In genomic region chr9:104155100-104155715, GRCm38 (mm10) we compare ENCODE assay signal across 26 mouse cellular contexts. TPM values are rescaled to one million over a fixed set of nuclear protein-coding genes. Genes with fewer than 3 reads are reported as not detected.
DNase-seq lines count a peak whose midpoint lies in the region; ATAC-seq and TF ChIP-seq lines count a peak whose summit lies in the region.
"Had no signal": no experiment of that assay in that cellular context is flagged by ENCODE, and none has a peak within 500 bp of the region (broad histone marks: within the 10 kb centered on the region; RNA-seq: fewer than 3 reads in every experiment).

No protein-coding gene starts in this region.

- no peak overlapping the region for H3K4me2 ChIP-seq in forebrain, postnatal 0 days (ENCODE audit: low read depth)
- no peak overlapping the region for H3K4me2 ChIP-seq in forebrain, embryonic 15.5 days (replicated peaks)
- no peak overlapping the region for H3K4me2 ChIP-seq in kidney, embryonic 14.5 days (replicated peaks; ENCODE audit: low read depth, low read length)
- H3K4me2 ChIP-seq: heart, embryonic 15.5 days; hindbrain, embryonic 13.5 days; limb, embryonic 13.5 days; neural tube, embryonic 13.5 days had no signal

- TF ChIP-seq POLR2A in kidney, adult 2 months (IDR thresholded peaks at IDR 0.05; ENCODE audit: low read depth, low read length): no peak

- H3K9me3 ChIP-seq in forebrain, postnatal 0 days (ENCODE audit: low read length): no peaks in the 10 kb centered on the region
- no peaks in the 10 kb centered on the region for H3K9me3 ChIP-seq in forebrain, embryonic 15.5 days
- H3K9me3 ChIP-seq in kidney, embryonic 14.5 days (ENCODE audit: control insufficient read depth, low read length): no peaks in the 10 kb centered on the region
- H3K9me3 ChIP-seq: G1E; heart, embryonic 15.5 days; hindbrain, embryonic 13.5 days; limb, embryonic 13.5 days; neural tube, embryonic 13.5 days had no signal

- H3K4me3 ChIP-seq in forebrain, postnatal 0 days (ENCODE audit: low read depth, low read length): no peak overlapping the region
- H3K4me3 ChIP-seq in forebrain, embryonic 15.5 days: no peak overlapping the region
- no peak overlapping the region for H3K4me3 ChIP-seq in kidney, adult 2 months (ENCODE audit: insufficient read depth, low read depth, low read length)
- no peak overlapping the region for H3K4me3 ChIP-seq in kidney, embryonic 14.5 days (ENCODE audit: low read length)
- H3K4me3 ChIP-seq: erythroblast, embryonic 14.5 days; gastrocnemius, adult 2 months; heart, embryonic 15.5 days; hindbrain, embryonic 13.5 days; limb, embryonic 13.5 days; neural tube, embryonic 13.5 days had no signal

- peaks cover 92% of the 10 kb centered on the region for H3K36me3 ChIP-seq in forebrain, postnatal 0 days (ENCODE audit: insufficient read depth)
- H3K36me3 ChIP-seq in forebrain, embryonic 15.5 days: peaks cover 98% of the 10 kb centered on the region
- peaks cover 16% of the 10 kb centered on the region for H3K36me3 ChIP-seq in kidney, adult 2 months (ENCODE audit: control insufficient read depth, insufficient read depth, low read length)
- H3K36me3 ChIP-seq in kidney, embryonic 14.5 days (ENCODE audit: control insufficient read depth, insufficient read depth, low read length): peaks cover 92% of the 10 kb centered on the region

- 0 out of 2 replicates have a peak overlapping the region, but pooled peaks have one; percentile 21 for H3K27ac ChIP-seq in forebrain, postnatal 0 days (ENCODE audit: low read depth, low read length)
- H3K27ac ChIP-seq in forebrain, embryonic 15.5 days (replicated peaks): no peak overlapping the region
- no peak overlapping the region for H3K27ac ChIP-seq in kidney, adult 2 months (ENCODE audit: insufficient read depth, low read depth, low read length)
- H3K27ac ChIP-seq in kidney, embryonic 14.5 days (ENCODE audit: low read depth, low read length): no peak overlapping the region
- H3K27ac ChIP-seq: gastrocnemius, adult 2 months; heart, embryonic 15.5 days; hindbrain, embryonic 13.5 days; limb, embryonic 13.5 days; liver, embryonic 14.5 days; neural tube, embryonic 13.5 days had no signal

- no peak for DNase-seq in forebrain, postnatal 0 days
- peak; percentile 40 for DNase-seq in kidney, adult 2 months
- peak; percentile 41 for DNase-seq in ES-CJ7 (ENCODE audit: low read depth, low spot score)
- peak; percentile 84 for DNase-seq in fat pad, adult 2 months (ENCODE audit: extremely low read depth, low read depth, low spot score)
- no peak for DNase-seq in spleen, postnatal 14 days (ENCODE audit: low spot score in 2 of 2)
- DNase-seq in Muller cell, postnatal 12 days (ENCODE audit: inconsistent ontology term): no peak
- DNase-seq: cerebellum, adult 2 months; gastrocnemius, adult 2 months; heart, adult 18-20 months; lung, postnatal 14 days; midbrain, embryonic 14.5 days; right cerebral cortex, adult 18-20 months; thymus, adult 18-20 months had no signal

- 93% methylated on average over 14 of the region's 14 CpGs for WGBS in forebrain, postnatal 0 days
- WGBS in forebrain, embryonic 15.5 days: 96% methylated on average over 14 of the region's 14 CpGs
- 86% methylated on average over 14 of the region's 14 CpGs for WGBS in kidney, adult 2 months
- 95% methylated on average over 14 of the region's 14 CpGs for WGBS in kidney, embryonic 14.5 days

- no peak overlapping the region for H3K9ac ChIP-seq in forebrain, postnatal 0 days
- no peak overlapping the region for H3K9ac ChIP-seq in forebrain, embryonic 15.5 days (replicated peaks)
- no peak overlapping the region for H3K9ac ChIP-seq in kidney, embryonic 14.5 days (ENCODE audit: low read depth, low read length)
- H3K9ac ChIP-seq: heart, embryonic 15.5 days; hindbrain, embryonic 13.5 days; limb, embryonic 13.5 days; liver, embryonic 14.5 days; neural tube, embryonic 13.5 days had no signal

- H3K4me1 ChIP-seq in forebrain, postnatal 0 days (ENCODE audit: insufficient read depth): no peaks in the 10 kb centered on the region
- no peaks in the 10 kb centered on the region for H3K4me1 ChIP-seq in forebrain, embryonic 15.5 days
- no peaks in the 10 kb centered on the region for H3K4me1 ChIP-seq in kidney, adult 2 months (ENCODE audit: control insufficient read depth, insufficient read depth, low read length)
- H3K4me1 ChIP-seq in kidney, embryonic 14.5 days (ENCODE audit: control insufficient read depth, insufficient read depth, low read length): 0 out of 2 replicates have a peak, but pooled peaks cover 3% of the 10 kb centered on the region
- H3K4me1 ChIP-seq: heart, embryonic 15.5 days; hindbrain, embryonic 13.5 days; limb, embryonic 13.5 days; neural tube, embryonic 13.5 days had no signal

- no peaks in the 10 kb centered on the region for H3K27me3 ChIP-seq in forebrain, postnatal 0 days (ENCODE audit: insufficient read depth, low read length)
- H3K27me3 ChIP-seq in forebrain, embryonic 15.5 days: no peaks in the 10 kb centered on the region
- H3K27me3 ChIP-seq in kidney, adult 2 months (replicated peaks; ENCODE audit: control insufficient read depth, insufficient read depth, low read length): no peaks in the 10 kb centered on the region
- H3K27me3 ChIP-seq in kidney, embryonic 14.5 days (ENCODE audit: control insufficient read depth, insufficient read depth, low read length): no peaks in the 10 kb centered on the region
- H3K27me3 ChIP-seq: heart, embryonic 15.5 days; hindbrain, embryonic 13.5 days; limb, embryonic 13.5 days; neural tube, embryonic 13.5 days had no signal

- no peak for ATAC-seq in forebrain, postnatal 0 days
- no peak for ATAC-seq in forebrain, embryonic 15.5 days (replicated peaks)
- ATAC-seq in kidney, embryonic 14.5 days (ENCODE audit: low FRiP score, low TSS enrichment): no peak
- ATAC-seq: CD4-positive, CD25-positive, alpha-beta regulatory T cell, adult 4 months; forebrain, embryonic 16.5 days; inflammation-experienced regulatory T-cells, adult 6 months had no signal

- TF ChIP-seq CTCF in forebrain, postnatal 0 days (IDR thresholded peaks at IDR 0.05; ENCODE audit: low read depth): no peak
- no peak for TF ChIP-seq CTCF in kidney, adult 2 months (conservative IDR thresholded peaks at IDR 0.05; ENCODE audit: insufficient read depth, insufficient read length, low read depth, low read length)

RNA-seq across cellular contexts. Expression of gene Ackr4, which starts 28.5 kb away (rescaled TPM):
- total RNA-seq in forebrain, postnatal 0 days (2014; rRNA removed): 1.2 and 3.1 TPM in 2 replicates
- polyA plus RNA-seq in forebrain, postnatal 0 days (2015; fragmentation: Nextera tagmentation; extraction: Ambion mirVana): 0.53 and 0.70 TPM in 2 replicates
- polyA plus RNA-seq in forebrain, embryonic 15.5 days (2015; fragmentation: Nextera tagmentation; extraction: Ambion mirVana): 0.50 and 0.70 TPM in 2 replicates
- polyA plus RNA-seq in kidney, adult 2 months (2012; rRNA removed): 0.35 and 0.64 TPM in 2 replicates
- 0.43 and 1.3 TPM in 2 replicates for polyA plus RNA-seq in kidney, embryonic 14.5 days (2014; fragmentation: Nextera tagmentation; extraction: Ambion mirVana)
- total RNA-seq: adrenal gland, adult 18-20 months had no signal
- polyA plus RNA-seq: erythroblast, embryonic 14.5 days; G1E had no signal

Comparison
In these comparisons a context has a peak if more than half of its experiments do, and no peak if none do; other contexts are left out.
1. DNase-seq: peak in kidney, adult 2 months (single experiment), ES-CJ7 (single experiment) and fat pad, adult 2 months (single experiment); none in forebrain, postnatal 0 days (single experiment), spleen, postnatal 14 days (0 of 2) and Muller cell, postnatal 12 days (single experiment).